Mouse (Mus musculus) regulatory T cell (primary cell): ENCODE measurements around the gene Atxn1.

Experiments used
- in situ Hi-C: fragments of 300-600 bp; cut with MboI, MseI; formaldehyde crosslinking; loops from one replicate; pipeline ENCODE4 v1.15.1; 2025; ENCODE audit warnings: high pct_unique_total_duplicates

Atxn1 gene

DNA sequence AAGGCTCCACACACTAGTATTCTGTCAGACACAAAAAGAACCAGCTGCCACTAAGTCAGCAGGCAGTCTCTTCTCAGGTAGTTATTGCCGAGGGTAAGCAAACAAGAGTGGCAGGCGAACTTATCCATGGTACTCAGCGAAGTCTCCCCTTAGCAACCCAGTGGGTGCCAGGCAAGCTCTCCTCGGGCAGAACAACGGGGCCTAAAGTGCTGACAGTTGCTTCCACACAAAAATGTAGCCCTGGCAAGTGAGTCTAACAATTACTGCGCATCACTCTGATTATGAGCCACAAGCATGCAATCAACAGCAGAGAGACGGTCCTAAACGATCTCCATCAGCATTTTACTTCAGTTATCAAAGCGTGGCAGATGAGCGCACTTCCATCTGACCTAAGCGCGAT, 224.4 kb downstream of the Atxn1 start:
- in situ Hi-C loops, result no loop called here

DNA sequence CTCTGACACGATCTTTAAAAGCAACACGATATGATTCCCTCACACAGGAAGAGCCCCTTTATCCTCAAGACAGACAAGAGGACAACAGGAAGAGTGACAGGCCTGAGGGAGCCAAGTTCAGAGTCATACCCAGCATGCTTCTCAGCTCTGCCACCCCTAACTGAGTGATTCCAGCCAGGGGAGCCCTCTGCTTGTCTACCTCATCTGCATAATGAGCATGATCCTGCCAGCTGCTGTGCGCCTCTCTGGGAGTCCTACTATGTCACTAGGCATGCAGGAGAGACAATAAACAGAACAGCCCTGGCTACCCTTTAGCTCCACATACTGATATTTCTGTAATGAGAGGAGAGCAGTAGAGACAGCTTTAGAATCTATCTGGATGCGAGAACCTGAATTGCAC, 228.6 kb downstream of the Atxn1 start:
- in situ Hi-C loops, result loop anchor here (10.0 kb wide), 1 partner anchor 1001 kb away; no protein-coding TSS in a partner anchor

DNA sequence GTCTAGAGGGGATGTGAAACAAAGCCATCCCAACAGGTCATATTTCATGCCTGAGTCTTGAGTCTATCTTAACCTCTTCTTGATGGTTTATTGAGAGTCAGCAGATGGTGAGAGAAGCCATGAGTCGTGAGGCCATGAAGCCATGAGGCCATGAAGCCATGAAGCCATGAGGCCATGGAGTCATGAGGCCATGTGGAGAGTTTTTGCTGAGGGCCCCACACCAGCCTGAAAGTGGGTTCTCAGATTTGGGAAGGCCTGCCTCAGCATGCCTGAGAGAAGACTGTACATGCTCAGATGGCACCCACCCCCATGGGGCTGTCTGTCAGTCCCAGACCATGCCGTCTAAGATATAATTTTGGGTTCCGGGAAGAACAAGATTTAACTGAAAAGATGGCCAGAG, 229.0 kb downstream of the Atxn1 start:
- in situ Hi-C loops, result loop anchor here (10.0 kb wide), 1 partner anchor 1001 kb away; no protein-coding TSS in a partner anchor

DNA sequence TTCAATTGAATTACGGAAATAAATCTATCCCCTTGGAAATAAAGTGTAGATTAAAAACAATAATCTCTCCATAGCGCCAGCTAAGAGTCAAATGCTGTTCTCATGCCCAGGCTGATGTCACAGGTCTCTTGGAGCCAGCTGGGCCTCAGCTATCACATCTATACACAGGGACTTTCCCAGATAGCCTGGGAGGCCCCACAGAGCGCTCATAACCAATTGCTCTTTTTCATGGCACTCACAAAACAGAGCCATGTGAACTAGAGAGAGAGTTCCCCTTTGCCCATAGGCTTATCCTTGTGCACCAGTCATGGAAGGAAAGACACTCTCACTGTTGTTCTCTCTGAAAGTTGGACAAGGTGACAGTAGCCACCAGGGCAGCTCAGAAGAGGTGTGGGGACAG, 230.3 kb downstream of the Atxn1 start:
- in situ Hi-C loops, result loop anchor here (10.0 kb wide), 1 partner anchor 1000 kb away; no protein-coding TSS in a partner anchor

DNA sequence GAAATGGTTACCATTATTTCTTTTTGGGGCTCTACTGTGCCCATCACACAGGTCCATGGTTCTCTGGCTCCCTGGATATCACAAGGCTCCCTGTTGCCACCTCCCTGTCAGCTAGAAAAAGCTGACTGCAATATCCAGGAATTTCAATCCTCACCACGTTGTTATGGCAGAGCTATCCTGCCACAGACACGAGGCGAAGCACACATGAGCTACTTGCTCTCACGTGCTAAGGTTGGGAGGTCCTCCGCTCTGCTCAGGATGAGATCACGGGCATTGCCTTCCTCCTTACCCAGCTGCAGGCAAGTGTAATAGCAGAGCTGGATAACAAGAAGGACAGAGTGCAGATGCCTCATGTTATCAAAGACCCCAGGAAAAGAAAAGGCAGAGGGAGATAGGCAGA, 232.2 kb downstream of the Atxn1 start:
- in situ Hi-C loops, result loop anchor here (10.0 kb wide), 1 partner anchor 998 kb away; no protein-coding TSS in a partner anchor

DNA sequence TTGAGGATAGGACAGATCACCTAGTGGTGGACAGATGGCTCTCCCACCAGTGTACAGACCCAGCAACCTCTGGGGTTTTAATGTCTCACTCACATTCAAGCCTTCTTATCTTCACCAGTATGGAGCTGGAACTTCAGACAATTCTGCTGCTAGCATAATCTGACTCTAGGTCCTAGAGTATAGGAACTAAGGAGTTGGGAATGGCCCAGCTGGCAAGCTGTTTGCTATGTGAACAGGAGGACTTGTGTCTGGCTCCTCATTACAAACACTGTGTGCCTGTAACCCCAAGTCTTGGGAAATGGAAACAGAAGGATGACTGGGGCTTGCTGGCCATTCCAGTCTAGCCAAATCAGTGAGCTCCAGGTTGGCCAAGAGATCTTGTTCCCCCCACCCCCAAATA, 237.9 kb downstream of the Atxn1 start:
- in situ Hi-C loops, result no loop called here

DNA sequence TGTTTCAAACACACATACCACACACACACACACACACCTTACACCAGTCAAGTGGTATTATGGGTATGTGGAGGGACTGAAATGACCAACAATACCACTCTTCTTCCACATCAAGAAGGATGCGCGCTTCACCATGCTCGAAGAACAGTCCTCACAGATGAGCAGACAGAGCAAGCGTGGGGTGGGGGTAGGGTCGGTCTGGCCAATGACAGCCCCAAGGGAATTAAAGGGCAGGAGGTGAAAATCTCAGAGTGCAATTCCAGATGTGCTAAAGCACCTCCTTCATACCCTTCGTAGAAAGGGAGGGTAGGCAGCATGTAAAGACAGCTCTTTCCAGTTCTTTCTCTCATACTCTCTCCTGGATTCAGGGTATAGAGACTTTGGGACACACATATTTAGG, 238.6 kb downstream of the Atxn1 start:
- in situ Hi-C loops, result no loop called here

DNA sequence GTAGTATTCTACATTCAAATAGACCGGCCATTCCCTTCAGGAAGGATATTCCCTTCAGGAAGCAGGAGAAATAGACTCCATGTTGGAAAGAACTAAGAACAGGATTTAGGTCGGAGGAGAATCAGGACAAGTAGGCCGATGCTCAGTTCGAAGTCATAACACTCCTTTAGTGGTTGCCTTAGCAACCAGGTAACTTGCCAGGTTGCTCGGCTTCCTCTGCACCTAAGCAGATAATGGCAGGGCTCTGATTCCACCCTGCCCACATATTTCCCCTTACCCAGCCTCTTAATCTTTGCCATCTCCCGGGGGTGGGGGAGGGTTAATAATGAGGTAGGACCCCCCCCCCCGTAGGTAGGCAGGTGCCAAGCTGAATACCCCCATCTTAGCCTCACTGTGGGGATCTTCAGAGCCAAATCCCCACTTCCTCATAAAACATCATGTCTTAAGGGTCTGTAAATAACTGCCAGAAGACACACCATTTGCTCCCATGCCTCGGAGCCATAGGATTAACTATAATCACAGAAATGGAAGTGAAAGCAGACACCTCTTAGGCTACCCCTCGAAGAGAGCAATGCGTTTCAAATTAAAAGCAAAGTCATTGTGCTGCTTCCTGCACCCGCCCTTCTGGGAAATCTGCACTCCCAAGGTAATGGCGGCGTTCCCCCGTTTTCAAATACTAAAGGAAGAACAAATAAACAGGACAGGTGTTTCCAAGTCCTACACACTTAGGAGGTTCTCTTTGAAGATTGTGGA, 240.1 kb downstream of the Atxn1 start:
- in situ Hi-C loops, result no loop called here

DNA sequence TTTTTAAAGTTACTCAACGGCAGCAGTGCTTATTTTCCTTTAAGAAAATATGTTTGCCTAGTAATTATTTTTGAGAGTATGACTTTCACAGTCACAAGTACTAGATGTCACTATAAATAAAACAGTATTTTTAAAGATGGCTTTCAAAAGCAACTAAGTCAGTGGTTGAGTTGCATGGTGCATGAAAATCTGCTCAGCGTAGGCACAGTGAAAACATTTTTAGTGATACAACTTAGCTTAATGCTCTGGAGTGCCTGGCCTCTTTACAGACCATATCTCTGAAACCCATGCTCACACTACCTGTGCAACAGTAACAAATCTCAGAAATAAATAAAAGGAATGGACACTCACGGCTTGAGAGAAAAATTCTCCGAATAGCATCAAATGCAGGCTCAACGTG, 241.9 kb downstream of the Atxn1 start:
- in situ Hi-C loops, result no loop called here

DNA sequence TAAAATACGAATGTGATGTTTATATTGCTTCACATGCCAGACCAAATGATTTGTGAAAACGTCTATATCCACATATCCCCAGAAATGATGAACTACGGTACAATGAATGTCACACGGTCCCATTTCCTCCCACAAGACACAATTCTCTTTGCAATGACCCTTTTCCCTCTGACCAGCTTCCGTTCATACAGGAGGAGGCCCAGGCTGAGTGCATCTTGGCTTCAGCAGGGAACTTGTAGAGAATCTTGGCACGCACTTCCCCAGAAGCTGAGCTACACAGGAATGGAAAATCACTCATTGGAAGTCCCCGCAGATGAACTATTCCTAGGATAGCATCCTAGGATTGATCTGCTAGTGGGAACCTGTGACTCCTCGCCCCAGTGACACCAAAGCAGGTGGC, 243.2 kb downstream of the Atxn1 start:
- in situ Hi-C loops, result no loop called here

DNA sequence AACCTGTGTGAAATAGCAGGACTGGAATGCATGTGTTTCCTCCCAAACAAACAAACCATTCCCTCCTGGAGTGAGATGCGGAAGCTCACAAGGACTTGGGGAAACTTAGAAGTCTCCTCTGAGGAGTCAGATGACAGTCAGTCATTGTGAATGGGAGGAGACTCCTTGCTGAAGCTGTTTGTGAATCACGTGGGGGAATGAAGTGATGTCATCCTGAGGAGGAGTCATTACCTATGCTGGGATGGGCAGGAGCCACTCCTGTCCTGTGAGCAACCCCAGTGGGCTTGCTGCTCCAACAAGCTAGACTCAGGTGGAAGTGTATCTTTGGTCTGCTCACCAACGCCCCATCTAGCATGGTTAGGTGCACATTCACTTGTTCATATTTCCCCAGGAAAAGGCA, 246.0 kb downstream of the Atxn1 start:
- in situ Hi-C loops, result no loop called here

DNA sequence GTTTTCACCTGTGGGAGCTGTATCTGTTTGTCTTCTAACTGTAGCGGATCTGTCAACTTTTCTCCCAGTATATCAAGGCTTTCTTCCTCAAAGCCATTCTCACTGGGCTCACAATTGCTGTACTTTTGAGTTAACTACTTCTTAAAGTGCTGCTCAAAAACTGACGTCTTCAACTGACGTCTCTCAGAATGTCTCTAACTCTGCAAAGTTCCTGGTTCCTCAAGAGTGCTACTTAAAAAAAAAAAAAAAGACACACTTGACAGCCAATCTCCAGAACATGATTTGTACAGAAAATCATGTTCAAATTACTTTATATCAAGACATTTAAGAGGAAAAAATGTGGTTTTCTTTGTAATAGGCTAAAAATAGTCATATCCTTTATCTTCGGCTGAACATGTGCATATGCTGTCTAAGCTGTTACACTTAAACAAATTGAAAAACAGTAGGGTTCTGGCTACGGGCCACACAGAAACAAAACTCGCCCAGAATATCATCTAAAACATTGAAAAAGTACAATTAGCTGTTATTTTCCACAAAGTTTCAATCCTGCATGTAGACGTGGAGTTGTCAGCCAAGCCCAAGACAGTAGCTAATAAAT, 249.1 kb downstream of the Atxn1 start:
- in situ Hi-C loops, result no loop called here

DNA sequence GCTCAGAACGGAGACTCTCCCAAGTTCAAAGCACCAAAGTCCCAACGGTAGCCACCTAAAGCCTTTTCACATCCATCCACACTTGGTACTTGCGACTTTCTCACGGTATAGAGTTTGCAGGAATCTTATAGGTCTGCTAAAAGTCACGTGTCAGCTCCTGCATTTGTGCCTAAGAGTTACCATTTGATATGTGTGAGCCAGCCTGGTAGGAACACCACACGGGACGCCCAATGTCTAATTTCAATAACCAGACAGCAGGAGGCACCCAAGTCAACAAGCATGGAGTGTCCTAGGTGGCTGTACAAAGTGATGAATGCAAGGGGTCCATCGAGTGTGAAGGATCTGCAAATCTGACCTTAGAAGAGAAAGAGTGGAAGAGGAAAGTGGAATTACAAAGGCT, 254.8 kb downstream of the Atxn1 start:
- in situ Hi-C loops, result no loop called here

DNA sequence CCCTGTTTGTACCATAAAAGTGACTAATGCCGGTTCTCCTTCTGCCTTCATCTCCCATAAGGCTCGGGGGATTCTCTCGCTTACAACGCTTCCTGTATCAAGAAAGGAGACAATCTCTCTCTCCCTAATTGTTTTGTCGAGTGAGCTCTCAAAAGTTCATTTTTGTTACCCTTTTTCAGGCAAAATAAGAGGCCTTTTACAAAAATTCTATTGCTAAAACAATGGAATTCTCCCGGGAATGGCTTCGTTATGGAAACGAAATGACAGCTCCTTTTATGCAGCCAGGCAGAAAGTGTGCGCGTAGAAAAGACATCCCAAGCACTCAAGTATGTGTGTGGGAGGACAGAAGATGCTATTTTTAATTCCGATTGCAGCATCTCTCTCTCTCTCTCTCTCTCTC, 255.4 kb downstream of the Atxn1 start:
- in situ Hi-C loops, result no loop called here

DNA sequence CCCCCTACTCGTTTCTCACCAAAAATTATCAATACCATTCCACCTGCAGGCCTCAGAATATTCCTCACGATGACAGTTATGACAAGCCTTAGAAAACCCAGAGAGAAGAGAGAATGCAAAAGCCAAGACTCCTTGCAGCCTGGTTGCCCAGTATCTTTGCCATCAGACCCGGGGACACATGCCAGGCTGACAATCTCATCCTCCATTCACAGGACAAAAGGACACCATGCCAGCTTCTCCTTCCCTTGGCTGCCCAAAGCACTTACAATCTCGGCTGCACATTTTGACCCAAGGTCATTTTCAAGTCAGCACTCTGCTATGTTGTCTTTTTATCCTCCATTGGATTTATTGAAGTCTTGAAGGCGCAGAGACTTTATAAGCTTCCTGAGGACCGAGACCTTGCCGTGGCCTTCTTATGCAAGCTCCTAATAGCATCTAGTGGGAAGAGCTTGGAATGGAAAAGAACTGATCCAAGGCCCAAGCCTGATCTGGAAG, 263.5 kb downstream of the Atxn1 start:
- in situ Hi-C loops, result no loop called here

DNA sequence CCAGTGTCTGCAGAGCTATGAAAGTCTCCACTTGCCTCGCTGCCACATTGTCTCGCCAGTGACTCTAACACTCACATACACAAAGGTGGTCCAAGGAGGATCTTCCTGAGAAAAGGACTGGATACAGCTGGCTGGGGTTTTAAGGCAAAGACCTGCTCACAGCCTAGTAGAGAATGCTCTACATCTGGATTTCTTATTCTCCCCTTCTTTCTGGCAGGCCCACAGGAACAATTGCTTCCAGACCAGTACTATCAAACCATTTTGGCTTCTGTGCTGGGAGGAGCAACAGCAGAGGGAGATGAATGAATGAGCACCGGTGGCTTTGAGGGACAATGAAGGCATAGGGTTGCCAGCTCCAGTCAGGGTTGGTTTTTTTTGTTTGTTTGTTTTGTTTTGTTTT, 265.8 kb downstream of the Atxn1 start:
- in situ Hi-C loops, result loop anchor here (25.0 kb wide), 1 partner anchor 263 kb away; the partner anchor contains the start of gene Atxn1

DNA sequence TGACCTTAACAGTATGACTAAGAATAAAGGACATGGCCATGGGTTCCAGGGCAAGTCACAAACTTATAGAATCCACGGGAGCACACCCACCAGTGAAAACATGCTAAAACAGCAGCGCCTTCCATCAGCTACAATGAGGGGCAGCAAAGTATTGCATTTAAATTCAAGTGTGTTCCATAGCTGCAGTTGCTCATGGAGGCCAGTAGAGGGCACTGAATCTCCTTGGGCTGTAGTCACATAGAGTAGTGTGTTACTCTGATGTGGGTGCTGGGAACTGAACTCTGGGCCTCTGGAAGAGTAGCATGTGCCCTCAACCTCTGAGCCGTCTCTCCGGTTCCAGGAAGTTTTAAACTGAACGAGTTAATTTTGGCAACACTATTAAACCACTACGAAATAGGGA, 268.8 kb downstream of the Atxn1 start:
- in situ Hi-C loops, result loop anchor here (25.0 kb wide), 1 partner anchor 266 kb away; the partner anchor contains the start of gene Atxn1

DNA sequence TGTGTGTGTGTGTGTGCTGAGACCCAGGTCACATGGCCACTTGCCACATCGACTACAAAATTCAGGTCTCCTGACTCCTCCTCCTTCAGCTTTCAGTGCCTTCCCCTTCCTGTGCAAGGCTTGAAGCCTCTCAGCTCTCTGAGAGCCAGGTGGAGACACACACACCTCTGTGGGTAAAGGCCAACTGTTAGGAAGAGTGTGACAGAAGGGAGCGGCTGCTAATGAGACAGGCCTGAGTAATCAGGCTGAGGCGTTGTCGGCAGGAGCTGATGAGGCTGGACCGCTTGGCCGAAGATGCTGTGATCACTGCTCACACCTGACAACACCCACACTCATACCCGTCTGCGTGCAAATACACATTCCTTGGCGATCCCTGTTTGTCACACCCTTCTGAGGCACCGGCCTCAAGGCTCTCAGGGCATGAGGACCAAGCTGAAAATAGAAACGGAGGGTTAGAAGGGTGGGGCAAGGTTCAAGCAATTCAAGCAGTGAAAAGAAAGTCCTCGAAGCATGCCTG, 269.8 kb downstream of the Atxn1 start:
- in situ Hi-C loops, result loop anchor here (25.0 kb wide), 1 partner anchor 267 kb away; the partner anchor contains the start of gene Atxn1

DNA sequence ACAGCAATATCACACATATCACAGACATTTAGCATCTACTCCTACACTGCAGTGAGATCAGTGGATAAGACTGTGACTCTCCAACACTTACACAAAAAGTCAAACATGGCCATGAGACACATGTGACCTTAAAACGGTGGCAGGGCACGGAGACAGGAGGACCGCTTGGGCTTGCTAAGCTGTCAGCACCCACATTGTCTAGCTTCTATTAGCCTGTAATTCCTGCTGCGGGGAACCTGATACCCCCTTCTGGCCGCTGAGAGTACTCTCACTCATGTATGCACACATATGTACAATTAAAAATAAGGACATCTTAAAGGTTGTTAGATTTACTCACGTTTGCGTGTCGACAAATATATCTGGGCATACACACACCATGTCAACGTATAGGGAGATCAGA, 270.9 kb downstream of the Atxn1 start:
- in situ Hi-C loops, result loop anchor here (25.0 kb wide), 1 partner anchor 268 kb away; the partner anchor contains the start of gene Atxn1

DNA sequence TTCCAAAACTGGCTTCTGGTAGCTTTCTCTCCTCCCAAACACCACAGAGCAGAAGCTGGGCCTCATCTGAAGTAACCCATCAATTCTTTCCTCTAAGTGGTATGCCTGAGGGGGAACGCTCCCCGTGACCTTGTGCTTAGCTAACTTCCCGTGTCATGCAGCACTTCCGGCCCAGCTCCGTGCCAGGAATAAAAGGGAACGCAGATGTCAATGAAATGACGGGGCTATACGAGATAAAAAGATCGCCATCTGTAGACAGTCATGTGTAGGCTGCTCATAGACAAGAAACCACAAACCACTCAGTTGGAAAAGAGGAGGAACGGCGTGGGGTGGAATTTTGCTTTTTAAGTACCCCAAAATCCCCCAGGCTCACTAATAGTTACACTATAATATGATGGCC, 271.3 kb downstream of the Atxn1 start:
- in situ Hi-C loops, result loop anchor here (25.0 kb wide), 1 partner anchor 269 kb away; the partner anchor contains the start of gene Atxn1

DNA sequence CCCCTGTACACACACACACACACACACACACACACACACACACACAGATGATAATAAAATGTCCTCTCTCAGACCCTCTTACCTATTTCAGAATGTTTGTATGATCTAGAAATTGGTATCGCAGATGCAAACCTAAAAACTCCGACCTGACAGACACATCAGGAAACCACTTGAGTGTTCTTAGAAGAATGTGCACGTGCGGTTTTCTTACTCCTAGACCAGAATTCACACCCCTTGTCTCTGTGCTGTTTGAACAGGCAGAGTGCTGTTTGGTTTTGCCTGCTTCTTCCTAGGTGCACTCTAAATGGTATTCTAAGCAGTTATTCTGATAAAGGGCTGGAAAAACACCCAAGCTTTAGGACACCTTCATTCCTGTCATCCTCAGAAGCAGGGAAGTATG, 271.7 kb downstream of the Atxn1 start:
- in situ Hi-C loops, result loop anchor here (25.0 kb wide), 1 partner anchor 269 kb away; the partner anchor contains the start of gene Atxn1

DNA sequence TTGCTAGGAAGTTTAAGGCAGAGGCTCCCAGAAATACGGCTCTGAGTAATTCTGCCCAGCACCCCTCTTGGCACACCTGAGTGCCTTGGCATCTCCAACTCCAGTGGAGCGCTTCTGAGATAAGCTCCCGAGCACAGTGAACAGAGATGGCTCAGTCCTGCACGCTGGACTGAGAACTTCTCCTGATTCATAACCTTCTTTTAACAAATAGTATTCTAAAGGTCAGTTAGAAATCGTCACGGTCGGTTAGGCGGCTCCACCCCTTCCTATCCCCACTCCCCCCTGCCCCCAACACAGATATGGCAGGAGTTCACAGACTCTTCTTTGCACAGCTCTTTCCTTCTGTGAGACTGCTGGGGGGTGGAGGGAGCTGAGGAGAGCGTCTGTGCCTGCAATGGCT, 272.4 kb downstream of the Atxn1 start:
- in situ Hi-C loops, result loop anchor here (25.0 kb wide), 1 partner anchor 270 kb away; the partner anchor contains the start of gene Atxn1
